Mouse (Mus musculus): ENCODE data around the gene Gpatch4. TPM values are rescaled to one million over a fixed set of nuclear protein-coding genes. Genes with fewer than 3 reads are reported as not detected.

Gpatch4 gene
- polyA plus RNA-seq, 1 experiment from 2014 or later, result 25.2 TPM

DNA sequence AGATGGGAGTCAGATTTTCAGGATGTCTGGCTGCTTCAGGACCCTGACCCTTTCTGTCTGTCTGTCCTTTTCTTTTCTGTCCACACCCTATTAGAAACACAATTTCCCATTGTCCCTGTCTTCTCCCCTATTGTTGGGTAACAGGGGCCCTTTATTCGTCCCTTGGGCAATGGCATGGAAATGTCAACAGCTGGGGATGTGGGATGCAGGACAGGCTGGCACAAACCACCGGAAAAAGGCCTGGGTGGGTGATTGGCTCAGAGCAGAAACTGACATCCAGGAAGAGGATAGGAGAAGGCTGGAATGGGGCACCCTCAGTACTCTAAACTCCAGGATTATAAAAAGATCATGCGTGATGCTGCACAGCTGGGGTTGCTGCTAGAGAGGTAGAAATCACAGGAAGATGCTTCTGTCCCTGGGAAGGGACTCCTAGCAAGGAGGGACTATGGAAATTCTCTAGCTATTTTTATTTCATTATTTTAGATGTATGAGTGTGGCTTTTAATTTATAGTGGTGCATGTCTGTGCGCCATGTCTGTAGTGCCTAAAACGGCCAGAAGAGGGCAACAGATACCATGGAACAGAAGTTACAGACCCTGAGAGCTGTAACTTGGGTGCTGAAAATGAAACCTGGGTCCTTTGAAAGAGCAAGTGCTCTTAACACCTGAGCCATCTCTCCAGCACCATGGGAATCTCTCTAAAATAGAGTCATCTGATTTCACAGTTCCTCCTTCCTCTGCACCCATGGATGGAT, 15.3 kb upstream of the Gpatch4 start, which contains the start of gene Hapln2:
Gene Hapln2, minus strand, starts transcription at position 150 of the 753 bp plus-strand sequence.
- no peak for DNase-seq (ENCODE audit: low spot score)
- Histone ChIP-seq H3K27ac (ENCODE audit: low read depth, low read length) (no peak within 1 kb of the TSS), H3K4me1 (ENCODE audit: control insufficient read depth, insufficient read depth, low read length) (peaks cover 11% of the 10 kb centered on the region), H3K9ac (ENCODE audit: low read length) (no peak within 1 kb of the TSS), H3K36me3 (ENCODE audit: control insufficient read depth, insufficient read depth, low read length) (no peaks in the 10 kb centered on the region), H3K9me3 (replicated peaks; ENCODE audit: control insufficient read depth, low read length) (no peaks in the 10 kb centered on the region), H3K4me2 (ENCODE audit: low read length) (no peak within 1 kb of the TSS), H3K27me3 (replicated peaks; ENCODE audit: control insufficient read depth, insufficient read depth, low read length) (peaks cover 43% of the 10 kb centered on the region), H3K4me3 (ENCODE audit: low read depth, low read length) (no peak within 1 kb of the TSS)
- ATAC-seq, result no peak
- WGBS, result 48% methylated on average over 5 of the region's 5 CpGs

DNA sequence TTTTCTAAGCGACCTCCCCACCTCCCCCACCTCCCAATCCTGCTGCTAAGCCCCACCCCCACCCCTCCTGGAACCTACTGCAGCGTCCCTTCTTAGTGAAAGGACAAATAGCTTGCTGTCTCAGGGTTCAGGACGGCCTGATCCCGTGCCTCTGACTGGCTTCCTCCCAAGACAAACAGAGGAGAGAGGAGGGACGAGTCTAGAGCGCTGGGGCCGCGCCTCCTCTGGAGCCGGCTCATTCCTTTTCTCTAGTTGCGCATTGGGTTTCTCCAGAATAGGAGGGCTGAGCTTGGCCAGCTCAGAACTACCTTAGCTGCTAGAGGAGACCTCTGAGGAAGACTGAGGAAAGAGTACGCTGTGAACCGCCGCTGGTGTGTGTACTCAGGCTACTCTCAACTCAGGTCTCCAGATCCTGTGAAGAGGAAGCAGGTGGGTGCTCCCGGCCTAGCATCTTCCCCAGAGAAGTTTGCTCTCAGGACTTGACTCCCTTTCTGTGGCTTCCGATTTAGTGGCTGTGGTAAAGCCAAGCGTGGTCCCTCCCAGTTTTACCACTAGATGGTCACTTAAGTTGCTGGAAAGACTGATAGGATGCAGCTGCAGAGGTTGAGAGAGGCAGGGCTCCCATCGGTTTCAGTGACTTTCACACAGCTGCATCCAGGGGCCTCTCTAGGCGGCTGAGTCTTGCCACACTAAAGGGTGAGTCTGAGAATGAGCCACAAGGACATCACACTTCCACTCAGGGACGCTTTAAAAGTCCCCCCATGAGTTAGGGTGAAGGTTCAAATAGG, 12.1 kb upstream of the Gpatch4 start:
- H3K27ac ChIP-seq (ENCODE audit: low read depth, low read length), result no peak overlapping the region
- peaks cover 12% of the 10 kb centered on the region for H3K27me3 ChIP-seq (replicated peaks; ENCODE audit: control insufficient read depth, insufficient read depth, low read length)
- H3K4me2 ChIP-seq (ENCODE audit: low read length), result no peak overlapping the region
- no peaks in the 10 kb centered on the region for H3K9me3 ChIP-seq (replicated peaks; ENCODE audit: control insufficient read depth, low read length)
- ATAC-seq, result no peak
- no peaks in the 10 kb centered on the region for H3K4me1 ChIP-seq (ENCODE audit: control insufficient read depth, insufficient read depth, low read length)
- no peaks in the 10 kb centered on the region for H3K36me3 ChIP-seq (ENCODE audit: control insufficient read depth, insufficient read depth, low read length)
- 24% methylated on average over 19 of the region's 19 CpGs for WGBS
- H3K9ac ChIP-seq (ENCODE audit: low read length), result no peak overlapping the region
- no peak overlapping the region for H3K4me3 ChIP-seq (ENCODE audit: low read depth, low read length)
- DNase-seq (ENCODE audit: low spot score), result no peak

DNA sequence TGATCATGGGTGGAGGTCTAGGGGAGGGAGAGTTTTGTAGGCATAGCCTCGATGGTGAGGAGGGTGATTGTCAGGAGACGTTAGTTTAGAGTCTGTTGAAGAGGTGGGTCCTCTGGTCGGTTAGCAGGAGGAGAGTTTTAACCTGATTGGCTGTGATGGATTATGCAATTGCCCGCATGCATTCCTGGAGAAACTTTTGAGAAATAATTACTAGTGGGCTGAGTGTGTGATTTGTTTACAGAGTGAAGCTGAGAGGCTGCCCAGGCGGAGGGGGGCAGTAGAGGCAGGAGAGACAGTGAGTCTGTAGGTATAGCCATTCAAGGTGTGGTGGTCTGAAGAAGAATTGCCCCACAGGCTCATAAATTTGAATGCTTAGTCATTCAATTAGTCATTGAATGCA, 9.4 kb upstream of the Gpatch4 start:
- H3K27ac ChIP-seq (ENCODE audit: low read depth, low read length), result no peak overlapping the region
- no peak overlapping the region for H3K9ac ChIP-seq (ENCODE audit: low read length)
- no peaks in the 10 kb centered on the region for H3K4me1 ChIP-seq (ENCODE audit: control insufficient read depth, insufficient read depth, low read length)
- H3K4me2 ChIP-seq (ENCODE audit: low read length), result no peak overlapping the region
- 71% methylated on average over 5 of the region's 5 CpGs for WGBS
- H3K27me3 ChIP-seq (replicated peaks; ENCODE audit: control insufficient read depth, insufficient read depth, low read length), result peaks cover 11% of the 10 kb centered on the region; the same call in 1 of the 2 replicates
- no peaks in the 10 kb centered on the region for H3K36me3 ChIP-seq (ENCODE audit: control insufficient read depth, insufficient read depth, low read length)
- ATAC-seq (no peak), DNase-seq (ENCODE audit: low spot score) (no peak)
- H3K4me3 ChIP-seq (ENCODE audit: low read depth, low read length), result no peak overlapping the region
- H3K9me3 ChIP-seq (replicated peaks; ENCODE audit: control insufficient read depth, low read length), result no peaks in the 10 kb centered on the region

DNA sequence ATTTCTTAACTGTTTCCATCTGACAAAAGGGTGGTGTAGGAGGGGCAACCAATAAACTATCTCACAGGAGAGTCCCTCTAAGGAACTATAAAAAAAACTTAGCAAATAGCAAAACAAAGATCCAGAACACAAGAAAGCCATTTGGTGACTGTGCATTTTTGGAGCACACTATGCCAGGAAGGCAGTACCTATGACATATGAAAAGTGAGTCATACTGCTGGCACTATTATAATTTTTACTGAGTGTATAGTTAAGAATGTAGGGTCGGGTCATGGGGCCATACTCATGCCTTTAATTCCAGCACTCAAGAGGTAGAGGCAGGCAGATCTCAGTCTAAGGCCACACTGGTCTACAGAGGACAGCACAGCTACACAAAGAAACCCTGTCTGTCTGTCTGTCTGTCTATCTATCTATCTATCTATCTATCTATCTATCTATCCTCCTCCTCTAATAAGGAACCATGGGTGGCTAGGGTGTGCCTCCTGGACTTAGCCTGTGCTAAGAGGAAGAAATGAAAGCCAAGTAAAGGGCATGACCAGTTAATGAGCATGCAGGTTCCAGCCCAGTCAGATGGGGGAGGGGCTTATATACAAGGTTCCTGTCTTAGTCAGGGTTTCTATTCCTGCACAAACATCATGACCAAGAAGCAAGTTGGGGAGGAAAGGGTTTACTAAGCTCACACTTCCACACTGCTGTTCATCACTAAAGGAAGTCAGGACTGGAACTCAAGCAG, 7.2 kb upstream of the Gpatch4 start:
- no peak overlapping the region for H3K27ac ChIP-seq (ENCODE audit: low read depth, low read length)
- H3K4me3 ChIP-seq (ENCODE audit: low read depth, low read length), result no peak overlapping the region
- no peaks in the 10 kb centered on the region for H3K4me1 ChIP-seq (ENCODE audit: control insufficient read depth, insufficient read depth, low read length)
- no peak overlapping the region for H3K9ac ChIP-seq (ENCODE audit: low read length)
- H3K9me3 ChIP-seq (replicated peaks; ENCODE audit: control insufficient read depth, low read length), result no peaks in the 10 kb centered on the region
- H3K4me2 ChIP-seq (ENCODE audit: low read length), result no peak overlapping the region
- WGBS, result 56% methylated on average over 1 of the region's 1 CpGs
- DNase-seq (ENCODE audit: low spot score) (no peak), ATAC-seq (no peak)
- no peaks in the 10 kb centered on the region for H3K36me3 ChIP-seq (ENCODE audit: control insufficient read depth, insufficient read depth, low read length)
- H3K27me3 ChIP-seq (replicated peaks; ENCODE audit: control insufficient read depth, insufficient read depth, low read length), result peaks cover 6% of the 10 kb centered on the region; the same call in 1 of the 2 replicates

DNA sequence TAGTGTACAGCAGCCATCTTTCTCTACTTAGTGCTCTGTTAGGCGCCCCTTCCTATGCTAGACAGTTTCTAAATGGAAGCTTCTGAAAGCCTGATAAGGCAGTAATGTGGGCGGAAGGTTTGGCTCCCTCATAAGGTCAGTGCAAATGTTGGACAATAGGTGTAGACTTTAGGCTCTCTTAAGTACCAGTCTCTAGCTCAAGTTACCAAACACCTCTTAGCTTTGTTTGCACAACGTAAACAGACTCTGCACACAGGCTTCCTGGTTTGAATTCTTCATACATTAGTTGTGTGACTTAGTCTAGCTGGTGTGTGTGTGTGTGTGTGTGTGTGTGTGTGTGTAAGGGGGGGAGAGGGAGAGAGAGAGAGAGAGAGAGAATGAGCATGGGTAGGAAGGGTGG, 6.6 kb downstream of the Gpatch4 start:
- Histone ChIP-seq H3K4me1 (ENCODE audit: control insufficient read depth, insufficient read depth, low read length) (no peaks in the 10 kb centered on the region), H3K27ac (ENCODE audit: low read depth, low read length) (no peak overlapping the region), H3K36me3 (ENCODE audit: control insufficient read depth, insufficient read depth, low read length) (peaks cover 40% of the 10 kb centered on the region), H3K4me2 (ENCODE audit: low read length) (no peak overlapping the region), H3K9ac (ENCODE audit: low read length) (no peak overlapping the region), H3K4me3 (ENCODE audit: low read depth, low read length) (no peak overlapping the region), H3K9me3 (replicated peaks; ENCODE audit: control insufficient read depth, low read length) (no peaks in the 10 kb centered on the region), H3K27me3 (replicated peaks; ENCODE audit: control insufficient read depth, insufficient read depth, low read length) (no peaks in the 10 kb centered on the region)
- ATAC-seq, result no peak
- no peak for DNase-seq (ENCODE audit: low spot score)
- 95% methylated on average over 3 of the region's 3 CpGs for WGBS

DNA sequence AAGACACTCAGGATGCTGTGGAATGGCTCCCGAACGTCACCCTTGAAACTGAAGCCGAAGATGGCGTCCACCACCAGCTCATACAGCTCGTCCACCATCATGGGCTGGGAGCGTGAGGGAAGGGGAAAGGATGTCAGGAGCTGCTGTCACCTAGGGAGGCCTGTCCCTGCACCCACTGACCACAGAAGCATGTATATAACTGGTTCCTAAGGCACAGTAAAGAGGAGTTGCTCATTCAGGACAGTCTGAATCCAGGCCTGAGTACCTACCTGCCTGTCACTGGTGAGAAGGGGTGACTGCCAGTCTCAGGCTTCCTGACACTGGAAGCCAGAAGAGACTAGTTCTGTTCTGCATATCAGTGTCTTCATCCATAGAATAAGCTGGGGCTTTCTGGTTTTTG, 14.1 kb downstream of the Gpatch4 start:
- ATAC-seq (no peak), DNase-seq (ENCODE audit: low spot score) (no peak)
- peaks cover 7% of the 10 kb centered on the region; the same call in 1 of the 2 replicates for H3K4me1 ChIP-seq (ENCODE audit: control insufficient read depth, insufficient read depth, low read length)
- WGBS, result 96% methylated on average over 6 of the region's 6 CpGs
- peak overlapping the region; percentile 96 for H3K4me2 ChIP-seq (ENCODE audit: low read length)
- peaks cover 37% of the 10 kb centered on the region for H3K36me3 ChIP-seq (ENCODE audit: control insufficient read depth, insufficient read depth, low read length)
- no peaks in the 10 kb centered on the region for H3K9me3 ChIP-seq (replicated peaks; ENCODE audit: control insufficient read depth, low read length)
- no peaks in the 10 kb centered on the region for H3K27me3 ChIP-seq (replicated peaks; ENCODE audit: control insufficient read depth, insufficient read depth, low read length)
- no peak overlapping the region for H3K27ac ChIP-seq (ENCODE audit: low read depth, low read length)
- H3K4me3 ChIP-seq (ENCODE audit: low read depth, low read length), result no peak overlapping the region; the same call in 1 of the 2 replicates
- no peak overlapping the region; the same call in 1 of the 2 replicates for H3K9ac ChIP-seq (ENCODE audit: low read length)

DNA sequence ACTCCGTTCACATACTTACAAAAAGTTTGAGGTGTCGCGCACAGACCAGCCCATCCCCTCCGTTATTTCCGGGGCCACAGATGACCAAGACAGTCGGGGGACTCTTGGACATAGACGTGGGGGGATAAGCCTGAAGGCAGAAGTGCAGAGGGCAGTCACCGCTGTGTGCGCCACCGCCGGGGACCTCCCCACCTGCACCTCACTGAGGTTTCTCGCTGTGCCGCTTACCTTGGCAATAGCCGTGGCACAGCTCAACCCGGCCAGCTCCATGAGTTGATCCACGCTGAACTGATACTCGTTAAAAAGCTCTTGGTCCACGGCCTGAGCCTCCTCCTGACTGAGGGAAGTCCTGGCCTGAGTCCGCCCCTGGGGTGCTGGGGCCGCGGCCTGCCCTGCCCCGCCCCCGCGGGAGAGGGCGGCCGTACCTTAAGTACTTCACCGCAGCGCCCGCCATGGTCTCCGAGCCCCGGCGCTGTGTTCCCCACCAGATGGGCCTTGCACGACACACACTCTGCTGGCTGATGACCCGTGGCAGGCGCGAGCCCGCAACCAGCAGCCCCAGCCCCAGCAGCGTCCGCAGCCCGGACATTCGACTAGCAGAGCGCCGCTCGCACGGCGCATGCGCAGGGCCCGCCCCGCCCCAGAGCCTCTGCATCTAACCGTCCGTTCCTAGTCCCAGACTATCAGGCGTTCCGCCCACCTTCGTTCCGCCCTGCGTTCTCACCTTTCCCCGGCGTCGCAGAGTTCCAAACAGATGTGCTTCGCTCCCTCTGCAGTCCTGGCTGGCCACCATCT, 15.2 kb downstream of the Gpatch4 start, which contains the start of gene Naxe:
Gene Naxe, minus strand, starts transcription at position 594 of the 795 bp plus-strand sequence.
- peaks cover 7% of the 10 kb centered on the region; the same call in 1 of the 2 replicates for H3K4me1 ChIP-seq (ENCODE audit: control insufficient read depth, insufficient read depth, low read length)
- peak within 1 kb of the TSS; percentile 92 for H3K9ac ChIP-seq (ENCODE audit: low read length)
- peak within 1 kb of the TSS; percentile 96 for H3K4me2 ChIP-seq (ENCODE audit: low read length)
- H3K4me3 ChIP-seq (ENCODE audit: low read depth, low read length), result peak within 1 kb of the TSS; percentile 96
- peak; percentile 97 for ATAC-seq
- H3K9me3 ChIP-seq (replicated peaks; ENCODE audit: control insufficient read depth, low read length), result no peaks in the 10 kb centered on the region
- H3K27me3 ChIP-seq (replicated peaks; ENCODE audit: control insufficient read depth, insufficient read depth, low read length), result no peaks in the 10 kb centered on the region
- H3K27ac ChIP-seq (ENCODE audit: low read depth, low read length), result peak within 1 kb of the TSS; percentile 6; the same call in 1 of the 2 replicates
- peaks cover 29% of the 10 kb centered on the region for H3K36me3 ChIP-seq (ENCODE audit: control insufficient read depth, insufficient read depth, low read length)
- peak; percentile 93 for DNase-seq (ENCODE audit: low spot score)
- WGBS, result 1% methylated on average over 60 of the region's 60 CpGs

DNA sequence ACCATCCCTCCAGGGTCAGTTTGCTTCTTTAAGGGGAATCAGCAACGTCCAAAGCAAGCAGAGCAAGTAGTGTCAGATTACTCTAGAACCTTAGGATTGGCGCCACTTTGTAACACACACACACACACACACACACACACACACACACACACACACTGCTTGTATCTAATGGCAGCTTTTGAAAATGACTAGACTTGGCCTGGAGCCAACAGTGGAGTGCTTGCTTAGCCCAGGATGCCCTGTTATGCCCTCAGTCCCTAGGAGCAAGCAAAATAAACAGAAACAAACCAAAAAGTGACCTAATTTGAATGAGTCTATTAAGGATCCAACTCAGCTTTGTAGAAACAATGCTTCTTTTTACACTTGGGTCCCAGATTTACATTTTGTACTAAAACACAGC, 25.5 kb downstream of the Gpatch4 start:
- Histone ChIP-seq H3K9ac (ENCODE audit: low read length) (no peak overlapping the region), H3K36me3 (ENCODE audit: control insufficient read depth, insufficient read depth, low read length) (no peaks in the 10 kb centered on the region), H3K4me3 (ENCODE audit: low read depth, low read length) (no peak overlapping the region), H3K4me2 (ENCODE audit: low read length) (no peak overlapping the region), H3K4me1 (ENCODE audit: control insufficient read depth, insufficient read depth, low read length) (no peaks in the 10 kb centered on the region), H3K27ac (ENCODE audit: low read depth, low read length) (no peak overlapping the region), H3K27me3 (replicated peaks; ENCODE audit: control insufficient read depth, insufficient read depth, low read length) (no peaks in the 10 kb centered on the region), H3K9me3 (replicated peaks; ENCODE audit: control insufficient read depth, low read length) (no peaks in the 10 kb centered on the region)
- no peak for ATAC-seq
- WGBS, result 13% methylated on average over 2 of the region's 2 CpGs
- DNase-seq (ENCODE audit: low spot score), result peak; percentile 49

All from forebrain, embryonic 14.5 days (tissue).